Mouse (Mus musculus): Measurements from ENCODE around the gene H6pd. TPM values are rescaled to one million over a fixed set of nuclear protein-coding genes. Genes with fewer than 3 reads are reported as not detected.
A peak's percentile ranks its signal among the peaks of the same experiment; 100 is the strongest.

H6pd gene
- total RNA-seq, 2 experiments from 2014 or later = 51.9 to 54.1 TPM

GRCm38 (mm10) chr4:149979819-149980308 lies 29.0 kb downstream of the H6pd start:
- intact Hi-C loops (cut with DNase I) = no loop called here
- peak; percentile 67 to 80 for DNase-seq

GRCm38 (mm10) chr4:149978820-149979219 lies 30.0 kb downstream of the H6pd start:
- DNase-seq = no peak
- intact Hi-C loops (cut with DNase I) = no loop called here

- intact Hi-C loops (cut with DNase I) = no loop called here
- no peak for DNase-seq
Measured at GRCm38 (mm10) chr4:149977801-149978544, 30.9 kb downstream of the H6pd start.

GRCm38 (mm10) chr4:149977181-149977580 lies 31.6 kb downstream of the H6pd start:
- intact Hi-C loops (cut with DNase I) = no loop called here

GRCm38 (mm10) chr4:149975730-149976254 lies 33.0 kb downstream of the H6pd start:
- intact Hi-C loops (cut with DNase I) = no loop called here
- no peak for DNase-seq

More at GRCm38 (mm10) chr4:149977181-149977580, 31.6 kb downstream of the H6pd start:
- DNase-seq = no peak

- DNase-seq = no peak
- intact Hi-C loops (cut with DNase I) = no loop called here
Measured at GRCm38 (mm10) chr4:149975291-149975690, 33.5 kb downstream of the H6pd start.

- intact Hi-C loops (cut with DNase I) = no loop called here
Measured at GRCm38 (mm10) chr4:149971393-149971792, 37.4 kb downstream of the H6pd start.

GRCm38 (mm10) chr4:149968526-149968925 lies 40.3 kb downstream of the H6pd start:
- DNase-seq = no peak
- intact Hi-C loops (cut with DNase I) = loop anchor here (5.0 kb wide), 1 partner anchor 134 kb away; no protein-coding TSS in a partner anchor

More at GRCm38 (mm10) chr4:149971393-149971792, 37.4 kb downstream of the H6pd start:
- no peak for DNase-seq

GRCm38 (mm10) chr4:149966963-149967362 lies 41.9 kb downstream of the H6pd start:
- intact Hi-C loops (cut with DNase I) = loop anchor here (5.0 kb wide), 1 partner anchor 135 kb away; no protein-coding TSS in a partner anchor
- DNase-seq = no peak

- intact Hi-C loops (cut with DNase I) = loop anchor here (5.0 kb wide), 1 partner anchor 136 kb away; no protein-coding TSS in a partner anchor
- peak in 1 of 2 experiments; percentile 49 for DNase-seq
Measured at GRCm38 (mm10) chr4:149966252-149966651, 42.6 kb downstream of the H6pd start.

- no peak for DNase-seq
- intact Hi-C loops (cut with DNase I) = loop anchor here (5.0 kb wide), 1 partner anchor 137 kb away; no protein-coding TSS in a partner anchor
Measured at GRCm38 (mm10) chr4:149965672-149966071, 43.2 kb downstream of the H6pd start.

- intact Hi-C loops (cut with DNase I) = loop anchor here (5.0 kb wide), 1 partner anchor 137 kb away; no protein-coding TSS in a partner anchor
Measured at GRCm38 (mm10) chr4:149965242-149965641, 43.6 kb downstream of the H6pd start.

GRCm38 (mm10) chr4:149964770-149965169 lies 44.1 kb downstream of the H6pd start:
- no peak for DNase-seq
- intact Hi-C loops (cut with DNase I) = loop anchor here (5.0 kb wide), 1 partner anchor 138 kb away; no protein-coding TSS in a partner anchor

More at GRCm38 (mm10) chr4:149965242-149965641, 43.6 kb downstream of the H6pd start:
- DNase-seq = no peak

- intact Hi-C loops (cut with DNase I) = no loop called here
- no peak for DNase-seq
Measured at GRCm38 (mm10) chr4:149964285-149964684, 44.5 kb downstream of the H6pd start.

GRCm38 (mm10) chr4:149960391-149960790 lies 48.4 kb downstream of the H6pd start:
- no peak for DNase-seq

GRCm38 (mm10) chr4:149959816-149960215 lies 49.0 kb downstream of the H6pd start:
- intact Hi-C loops (cut with DNase I) = loop anchor here (2.0 to 5.0 kb wide), 2 partner anchors 153 to 208 kb away; no protein-coding TSS in a partner anchor
- no peak for DNase-seq

More at GRCm38 (mm10) chr4:149960391-149960790, 48.4 kb downstream of the H6pd start:
- intact Hi-C loops (cut with DNase I) = no loop called here

GRCm38 (mm10) chr4:149958566-149958965 lies 50.3 kb downstream of the H6pd start:
- DNase-seq = peak; percentile 64 to 72
- intact Hi-C loops (cut with DNase I) = loop anchor here (1.0 to 5.0 kb wide), 3 partner anchors 120 to 206 kb away; no protein-coding TSS in a partner anchor

- DNase-seq = no peak
- intact Hi-C loops (cut with DNase I) = loop anchor here (5.0 kb wide), 1 partner anchor 204 kb away; no protein-coding TSS in a partner anchor
Measured at GRCm38 (mm10) chr4:149956048-149956447, 52.8 kb downstream of the H6pd start.

GRCm38 (mm10) chr4:149955631-149956030 lies 53.2 kb downstream of the H6pd start:
- intact Hi-C loops (cut with DNase I) = loop anchor here (2.0 to 5.0 kb wide), 2 partner anchors 65 to 203 kb away; no protein-coding TSS in a partner anchor
- no peak for DNase-seq

- intact Hi-C loops (cut with DNase I) = loop anchor here (2.0 to 5.0 kb wide), 2 partner anchors 64 to 203 kb away; no protein-coding TSS in a partner anchor
- peak; percentile 98 to 99 for DNase-seq
Measured at GRCm38 (mm10) chr4:149954893-149955439, 53.9 kb downstream of the H6pd start, which contains the start of gene Spsb1. Spsb1 (minus strand) TSS chr4:149955043.

All from gastrocnemius, postnatal 36 days (tissue).